ENCODE assay signal across 20 mouse cellular contexts in the genomic region with DNA sequence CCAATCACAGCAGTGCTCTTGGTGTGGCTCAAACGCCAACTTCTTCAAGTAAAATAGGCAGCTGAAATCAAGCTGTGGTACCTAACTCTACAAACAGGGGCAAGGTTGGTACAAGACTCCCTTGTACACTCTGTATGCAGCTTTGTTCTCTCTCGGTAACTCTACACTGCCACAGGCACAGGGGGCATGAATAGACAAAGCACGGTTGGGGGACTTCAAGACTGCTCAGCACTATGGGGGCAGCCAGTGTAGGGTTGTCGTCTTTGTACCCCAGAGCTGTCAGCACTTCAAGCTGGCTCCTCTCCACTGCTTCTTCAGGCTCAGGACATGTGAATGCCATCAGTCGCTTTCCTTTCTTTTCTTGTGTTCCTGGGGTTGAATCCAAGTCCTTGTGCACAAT. TPM values are rescaled to one million over a fixed set of nuclear protein-coding genes. Genes with fewer than 3 reads are reported as not detected.
A peak's percentile ranks its signal among the peaks of the same experiment; 100 is the strongest.
DNase-seq lines count a peak whose midpoint lies in the region; ATAC-seq and TF ChIP-seq lines count a peak whose summit lies in the region.
"Had no signal": no experiment of that assay in that cellular context is flagged by ENCODE, and none has a peak within 500 bp of the region (broad histone marks: within the 10 kb centered on the region; RNA-seq: fewer than 3 reads in every experiment).

No protein-coding gene starts in this region.

- no peaks in the 10 kb centered on the region for H3K9me3 ChIP-seq in embryonic facial prominence, embryonic 11.5 days (replicated peaks; ENCODE audit: control insufficient read depth, low read length)
- H3K9me3 ChIP-seq in embryonic facial prominence, embryonic 10.5 days, result no peaks in the 10 kb centered on the region
- H3K9me3 ChIP-seq in hindbrain, embryonic 14.5 days (ENCODE audit: control insufficient read depth, low read length), result no peaks in the 10 kb centered on the region
- H3K9me3 ChIP-seq in limb, embryonic 14.5 days (ENCODE audit: control insufficient read depth, low read length), result no peaks in the 10 kb centered on the region
- H3K9me3 ChIP-seq: forebrain, embryonic 13.5 days; heart, embryonic 10.5 days; midbrain, embryonic 13.5 days had no signal

- no peak overlapping the region for H3K27ac ChIP-seq in embryonic facial prominence, embryonic 11.5 days (replicated peaks; ENCODE audit: low read depth, low read length)
- H3K27ac ChIP-seq in embryonic facial prominence, embryonic 10.5 days (replicated peaks), result no peak overlapping the region
- H3K27ac ChIP-seq in left cerebral cortex, adult 2 months, result 0 out of 2 replicates have a peak overlapping the region, but pooled peaks have one; percentile 15
- H3K27ac ChIP-seq in hindbrain, embryonic 14.5 days, result peak overlapping the region; percentile 24; the same call in 1 of the 2 replicates
- 0 out of 2 replicates have a peak overlapping the region, but pooled peaks have one; percentile 38 for H3K27ac ChIP-seq in limb, embryonic 14.5 days (replicated peaks; ENCODE audit: low read depth, low read length)
- H3K27ac ChIP-seq: forebrain, embryonic 13.5 days; heart, embryonic 10.5 days; midbrain, embryonic 13.5 days had no signal

- intact Hi-C loops in left cerebral cortex, adult 2 months (cut with DNase I), result no loop called here
- intact Hi-C loops in left cerebral cortex, postnatal 4 days (cut with DNase I), result no loop called here

- no peaks in the 10 kb centered on the region for H3K4me1 ChIP-seq in embryonic facial prominence, embryonic 11.5 days (ENCODE audit: control insufficient read depth, insufficient read depth, low read length)
- H3K4me1 ChIP-seq in embryonic facial prominence, embryonic 10.5 days, result 0 out of 2 replicates have a peak, but pooled peaks cover 8% of the 10 kb centered on the region
- 0 out of 2 replicates have a peak, but pooled peaks cover 6% of the 10 kb centered on the region for H3K4me1 ChIP-seq in hindbrain, embryonic 14.5 days (replicated peaks; ENCODE audit: control insufficient read depth, insufficient read depth, low read length)
- H3K4me1 ChIP-seq in limb, embryonic 14.5 days (ENCODE audit: control insufficient read depth, insufficient read depth, low read length), result peaks cover 12% of the 10 kb centered on the region

- DNase-seq in embryonic facial prominence, embryonic 11.5 days (ENCODE audit: low spot score), result no peak
- DNase-seq in embryonic facial prominence, embryonic 10.5 days (ENCODE audit: low spot score), result no peak
- no peak for DNase-seq in left cerebral cortex, adult 2 months (ENCODE audit: extremely low spot score in 1 of 2, low spot score in 2 of 2)
- DNase-seq in left cerebral cortex, postnatal 4 days, result no peak
- DNase-seq in hindbrain, embryonic 14.5 days (ENCODE audit: low spot score), result no peak
- no peak for DNase-seq in limb, embryonic 14.5 days (ENCODE audit: low spot score)
- no peak for DNase-seq in kidney, adult 9 months
- no peak for DNase-seq in lung, postnatal 4 days
- DNase-seq: adrenal gland, adult 8-10 months; cerebellum, adult 18-20 months; cerebellum, postnatal 14 days; kidney, postnatal 25 days; liver, postnatal 0 days; lung, postnatal 14 days; spleen, adult 18-20 months had no signal

- 39% methylated on average over 5 of the region's 5 CpGs for WGBS in embryonic facial prominence, embryonic 11.5 days
- WGBS in embryonic facial prominence, embryonic 10.5 days, result 40% methylated on average over 5 of the region's 5 CpGs
- WGBS in hindbrain, embryonic 14.5 days, result 44% methylated on average over 5 of the region's 5 CpGs
- WGBS in limb, embryonic 14.5 days, result 73% methylated on average over 5 of the region's 5 CpGs

- peak; percentile 72; the same call in 1 of the 2 replicates for ATAC-seq in embryonic facial prominence, embryonic 11.5 days (replicated peaks; ENCODE audit: insufficient number of reproducible peaks, low FRiP score, low TSS enrichment, low read depth)
- peak; percentile 38; the same call in 1 of the 2 replicates for ATAC-seq in hindbrain, embryonic 14.5 days (ENCODE audit: low FRiP score)
- no peak for ATAC-seq in limb, embryonic 14.5 days (ENCODE audit: low FRiP score, low read depth)
- ATAC-seq: activated CD4-positive, CD25-positive, alpha-beta regulatory T cell, adult 4 months; forebrain, embryonic 13.5 days; intestine, embryonic 16.5 days; liver, postnatal 0 days; midbrain, embryonic 13.5 days had no signal

- H3K27me3 ChIP-seq in embryonic facial prominence, embryonic 11.5 days (ENCODE audit: control insufficient read depth, insufficient read depth, low read length), result no peaks in the 10 kb centered on the region
- H3K27me3 ChIP-seq in embryonic facial prominence, embryonic 10.5 days (replicated peaks; ENCODE audit: low read depth, poor library complexity, severe bottlenecking), result no peaks in the 10 kb centered on the region
- no peaks in the 10 kb centered on the region for H3K27me3 ChIP-seq in hindbrain, embryonic 14.5 days (ENCODE audit: control insufficient read depth, insufficient read depth, low read length)
- H3K27me3 ChIP-seq in limb, embryonic 14.5 days (ENCODE audit: control insufficient read depth, insufficient read depth, low read length), result no peaks in the 10 kb centered on the region
- H3K27me3 ChIP-seq: forebrain, embryonic 13.5 days; midbrain, embryonic 13.5 days had no signal

- no peak for TF ChIP-seq POLR2A in limb, embryonic 14.5 days (IDR thresholded peaks at IDR 0.05; ENCODE audit: borderline replicate concordance, extremely low read depth, insufficient read depth, insufficient read length)

- TF ChIP-seq CTCF in left cerebral cortex, adult 2 months (IDR thresholded peaks at IDR 0.05), result no peak

- H3K36me3 ChIP-seq in embryonic facial prominence, embryonic 11.5 days (replicated peaks; ENCODE audit: control insufficient read depth, insufficient read depth, low read depth, low read length), result no peaks in the 10 kb centered on the region; the same call in none of the 2 replicates
- H3K36me3 ChIP-seq in embryonic facial prominence, embryonic 10.5 days (replicated peaks), result peaks cover 53% of the 10 kb centered on the region
- no peaks in the 10 kb centered on the region for H3K36me3 ChIP-seq in hindbrain, embryonic 14.5 days (replicated peaks; ENCODE audit: control insufficient read depth, insufficient read depth)
- H3K36me3 ChIP-seq in limb, embryonic 14.5 days (ENCODE audit: control insufficient read depth, insufficient read depth, low read length), result peaks cover 3% of the 10 kb centered on the region

- no peak overlapping the region for H3K4me2 ChIP-seq in embryonic facial prominence, embryonic 11.5 days (ENCODE audit: low read depth, low read length)
- no peak overlapping the region for H3K4me2 ChIP-seq in hindbrain, embryonic 14.5 days (replicated peaks)
- no peak overlapping the region for H3K4me2 ChIP-seq in limb, embryonic 14.5 days (replicated peaks; ENCODE audit: low read depth, low read length, severe bottlenecking)
- H3K4me2 ChIP-seq: forebrain, embryonic 13.5 days; midbrain, embryonic 13.5 days had no signal

- H3K4me3 ChIP-seq in embryonic facial prominence, embryonic 11.5 days (ENCODE audit: low read depth, low read length), result no peak overlapping the region
- no peak overlapping the region for H3K4me3 ChIP-seq in embryonic facial prominence, embryonic 10.5 days
- no peak overlapping the region for H3K4me3 ChIP-seq in left cerebral cortex, adult 2 months
- no peak overlapping the region for H3K4me3 ChIP-seq in hindbrain, embryonic 14.5 days (replicated peaks; ENCODE audit: low read length)
- no peak overlapping the region for H3K4me3 ChIP-seq in limb, embryonic 14.5 days (replicated peaks; ENCODE audit: low read length)
- H3K4me3 ChIP-seq: forebrain, embryonic 13.5 days; heart, embryonic 10.5 days; midbrain, embryonic 13.5 days had no signal

- no peak overlapping the region for H3K9ac ChIP-seq in embryonic facial prominence, embryonic 11.5 days (replicated peaks; ENCODE audit: low read length)
- H3K9ac ChIP-seq in hindbrain, embryonic 14.5 days, result no peak overlapping the region
- H3K9ac ChIP-seq in limb, embryonic 14.5 days (ENCODE audit: low read depth, low read length, severe bottlenecking), result no peak overlapping the region
- H3K9ac ChIP-seq: forebrain, embryonic 13.5 days; liver, postnatal 0 days; midbrain, embryonic 13.5 days had no signal

RNA-seq across cellular contexts. Expression of a gene that starts 14.5 kb away (rescaled TPM):
- 47.3 and 55.9 TPM in 2 replicates for polyA plus RNA-seq in embryonic facial prominence, embryonic 11.5 days (2014; fragmentation: Nextera tagmentation; extraction: Ambion mirVana)
- polyA plus RNA-seq in embryonic facial prominence, embryonic 10.5 days (2016; fragmentation: Nextera tagmentation; extraction: Ambion mirVana), result 57.9 and 60.5 TPM in 2 replicates
- 100 to 1,000 TPM in 1 of 2 experiments, 10 to 100 TPM in 1; 97.5 to 109 TPM for total RNA-seq in left cerebral cortex, adult 2 months (2021)
- total RNA-seq in left cerebral cortex, postnatal 4 days (2021), result 100 to 1,000 TPM; 135 to 140 TPM
- polyA plus RNA-seq in hindbrain, embryonic 14.5 days (2014; fragmentation: Nextera tagmentation; extraction: Ambion mirVana), result 146 and 148 TPM in 2 replicates
- polyA plus RNA-seq in limb, embryonic 14.5 days (2012; rRNA removed), result 89.5 and 91.1 TPM in 2 replicates
- polyA plus RNA-seq in limb, embryonic 14.5 days (2014; fragmentation: Nextera tagmentation; extraction: Ambion mirVana), result 93.5 TPM in 2 replicates

RNA-seq across cellular contexts. Expression of a gene that starts 57.6 kb away (rescaled TPM):
- polyA plus RNA-seq in embryonic facial prominence, embryonic 11.5 days (2014; fragmentation: Nextera tagmentation; extraction: Ambion mirVana), result 48.1 and 50.7 TPM in 2 replicates
- polyA plus RNA-seq in embryonic facial prominence, embryonic 10.5 days (2016; fragmentation: Nextera tagmentation; extraction: Ambion mirVana), result 37.6 and 40.2 TPM in 2 replicates
- total RNA-seq in left cerebral cortex, adult 2 months (2021), result 10 to 100 TPM; 26.4 to 27.6 TPM
- 10 to 100 TPM; 23.5 to 24.7 TPM for total RNA-seq in left cerebral cortex, postnatal 4 days (2021)
- polyA plus RNA-seq in hindbrain, embryonic 14.5 days (2014; fragmentation: Nextera tagmentation; extraction: Ambion mirVana), result 46.3 and 50.6 TPM in 2 replicates
- polyA plus RNA-seq in limb, embryonic 14.5 days (2012; rRNA removed), result 33.4 and 37.7 TPM in 2 replicates
- polyA plus RNA-seq in limb, embryonic 14.5 days (2014; fragmentation: Nextera tagmentation; extraction: Ambion mirVana), result 41.6 and 45.4 TPM in 2 replicates

Comparison
In these comparisons a context has a peak if more than half of its experiments do, and no peak if none do; other contexts are left out.
1. H3K27ac ChIP-seq: peak in left cerebral cortex, adult 2 months (single experiment), hindbrain, embryonic 14.5 days (single experiment) and limb, embryonic 14.5 days (single experiment); none in embryonic facial prominence, embryonic 11.5 days (single experiment) and embryonic facial prominence, embryonic 10.5 days (single experiment).